Mouse (Mus musculus): ENCODE data around the gene Ssbp3. TPM values are rescaled to one million over a fixed set of nuclear protein-coding genes. Genes with fewer than 3 reads are reported as not detected.

The Ssbp3 gene
- total RNA-seq, 2 experiments from 2014 or later: 114 to 119 TPM

DNA sequence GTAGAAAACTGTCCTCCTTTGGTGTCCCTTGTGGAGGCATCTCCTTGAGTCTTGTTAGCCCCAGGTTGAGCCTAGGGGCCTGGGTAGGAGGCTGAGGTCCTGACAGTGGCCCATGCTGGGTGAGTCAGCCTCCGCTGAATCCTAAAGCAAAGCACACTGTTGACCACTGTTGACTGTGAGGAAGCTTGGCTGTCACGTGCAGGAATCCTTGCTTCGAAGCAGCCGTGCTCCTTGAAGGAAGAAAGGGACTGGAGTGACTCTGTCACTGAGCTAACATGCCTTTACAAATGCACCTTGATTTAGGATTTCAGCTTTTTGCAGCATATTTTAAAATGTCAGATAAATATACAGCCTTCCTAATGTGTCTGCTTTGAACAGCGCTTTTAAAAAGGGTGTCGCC, 64.8 kb downstream of the Ssbp3 start:
- intact Hi-C loops (cut with DNase I): no loop called here
- no peak for DNase-seq (ENCODE audit: extremely low spot score in 1 of 2, low spot score in 2 of 2)

DNA sequence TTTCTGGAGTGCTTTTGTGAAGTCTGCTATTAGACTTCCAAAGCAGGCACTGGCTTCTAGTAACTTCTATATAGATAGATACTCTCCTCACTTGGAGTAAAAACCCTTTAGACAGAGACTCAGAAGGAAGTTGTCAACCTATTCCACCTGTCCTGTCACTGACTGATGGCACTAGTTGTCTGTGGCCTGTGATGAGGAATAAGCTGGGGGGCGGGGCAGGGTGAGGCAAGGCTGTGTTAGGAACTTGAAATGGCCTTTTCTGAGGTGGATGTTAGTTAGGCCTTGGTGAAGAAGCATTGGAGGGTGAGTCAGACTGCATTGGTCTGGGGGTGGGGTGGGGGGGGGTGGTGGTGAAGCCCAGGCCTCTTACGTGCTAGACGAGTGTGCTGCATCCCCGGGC, 65.4 kb downstream of the Ssbp3 start:
- no peak for DNase-seq (ENCODE audit: extremely low spot score in 1 of 2, low spot score in 2 of 2)
- intact Hi-C loops (cut with DNase I): no loop called here

DNA sequence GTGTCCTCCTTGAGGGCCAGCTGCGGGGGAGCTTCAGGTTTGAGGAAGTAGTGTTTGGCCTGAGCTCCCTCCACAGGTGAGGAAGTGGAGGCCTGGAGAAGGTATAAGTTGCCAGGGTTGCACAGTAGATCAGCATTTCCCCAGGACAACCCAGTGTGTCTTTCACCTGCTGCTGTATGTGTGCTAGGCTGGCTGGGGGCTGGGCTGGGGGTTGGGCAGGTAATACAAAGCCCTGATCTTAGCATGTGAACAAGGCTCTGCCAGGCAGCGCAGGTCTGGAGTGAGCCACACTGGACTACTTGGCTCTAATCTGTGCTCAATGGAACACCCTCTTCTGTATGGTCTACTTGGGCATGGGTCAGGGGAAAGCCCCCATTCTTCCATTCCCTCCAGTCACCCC, 66.1 kb downstream of the Ssbp3 start:
- no peak for DNase-seq (ENCODE audit: extremely low spot score in 1 of 2, low spot score in 2 of 2)
- intact Hi-C loops (cut with DNase I): no loop called here

DNA sequence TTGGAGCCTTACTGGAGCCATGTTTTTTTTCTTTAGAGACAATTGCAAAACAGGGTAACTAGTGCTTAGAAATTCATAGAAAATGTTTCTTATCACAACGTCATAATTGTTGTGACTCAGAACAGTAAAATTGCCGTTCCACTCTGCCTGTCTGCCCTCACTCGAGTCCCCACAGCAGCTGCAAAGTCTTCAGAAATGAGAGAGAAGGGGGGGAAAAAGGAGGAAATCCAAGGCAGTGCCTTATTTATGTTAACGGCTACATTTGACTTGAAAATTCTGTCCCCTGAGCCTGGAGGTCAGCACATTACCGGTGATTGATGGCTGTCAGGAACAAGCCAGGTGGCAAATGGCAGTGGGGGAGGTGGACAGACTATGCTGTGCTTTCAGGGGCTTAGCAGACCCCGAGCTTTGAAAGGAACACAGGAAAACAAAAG, 66.7 kb downstream of the Ssbp3 start:
- DNase-seq (ENCODE audit: extremely low spot score in 1 of 2, low spot score in 2 of 2): no peak
- intact Hi-C loops (cut with DNase I): no loop called here

DNA sequence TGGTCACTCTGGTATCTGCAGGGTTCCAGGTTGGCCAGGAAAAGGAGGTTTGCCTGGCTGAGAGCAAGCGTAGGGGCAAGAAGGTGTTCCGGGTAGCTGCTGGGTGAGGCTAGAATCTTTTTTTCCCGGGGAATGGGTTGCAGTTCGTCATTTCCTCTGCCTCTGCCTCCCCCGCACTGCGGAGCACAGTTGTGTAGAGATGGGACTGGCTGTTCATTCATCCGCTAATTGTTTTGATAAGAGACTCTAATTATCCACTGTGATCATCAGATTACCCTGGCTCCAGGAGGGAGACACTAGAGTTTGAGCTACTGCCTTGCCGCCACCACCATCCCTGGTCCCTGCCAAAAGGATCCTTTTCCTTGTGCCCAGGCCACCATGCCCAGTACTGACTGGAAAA, 67.9 kb downstream of the Ssbp3 start:
- no peak for DNase-seq (ENCODE audit: extremely low spot score in 1 of 2, low spot score in 2 of 2)

DNA sequence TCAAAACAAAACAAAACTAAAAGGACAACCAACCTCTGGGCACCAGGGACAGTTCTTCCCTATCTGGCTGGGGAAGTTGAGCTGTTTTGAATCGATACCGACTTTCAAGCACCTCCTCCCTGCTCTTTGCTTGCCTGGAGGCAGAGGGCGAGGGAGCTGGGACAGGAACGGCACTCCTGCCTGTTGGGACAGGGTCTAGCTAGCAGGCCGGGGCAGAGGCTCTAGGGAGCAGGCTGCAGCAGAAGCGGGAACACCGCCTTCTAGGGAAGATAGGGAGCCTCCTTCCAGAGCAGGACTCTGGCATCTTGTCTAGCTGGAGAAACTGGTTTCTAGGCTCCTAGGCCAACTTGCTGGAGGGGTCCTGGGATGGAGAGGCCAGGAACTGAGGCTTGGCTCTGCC, 70.2 kb downstream of the Ssbp3 start:
- no peak for DNase-seq (ENCODE audit: extremely low spot score in 1 of 2, low spot score in 2 of 2)
- intact Hi-C loops (cut with DNase I): no loop called here

More for the DNA sequence above, 67.9 kb downstream of the Ssbp3 start:
- intact Hi-C loops (cut with DNase I): no loop called here

DNA sequence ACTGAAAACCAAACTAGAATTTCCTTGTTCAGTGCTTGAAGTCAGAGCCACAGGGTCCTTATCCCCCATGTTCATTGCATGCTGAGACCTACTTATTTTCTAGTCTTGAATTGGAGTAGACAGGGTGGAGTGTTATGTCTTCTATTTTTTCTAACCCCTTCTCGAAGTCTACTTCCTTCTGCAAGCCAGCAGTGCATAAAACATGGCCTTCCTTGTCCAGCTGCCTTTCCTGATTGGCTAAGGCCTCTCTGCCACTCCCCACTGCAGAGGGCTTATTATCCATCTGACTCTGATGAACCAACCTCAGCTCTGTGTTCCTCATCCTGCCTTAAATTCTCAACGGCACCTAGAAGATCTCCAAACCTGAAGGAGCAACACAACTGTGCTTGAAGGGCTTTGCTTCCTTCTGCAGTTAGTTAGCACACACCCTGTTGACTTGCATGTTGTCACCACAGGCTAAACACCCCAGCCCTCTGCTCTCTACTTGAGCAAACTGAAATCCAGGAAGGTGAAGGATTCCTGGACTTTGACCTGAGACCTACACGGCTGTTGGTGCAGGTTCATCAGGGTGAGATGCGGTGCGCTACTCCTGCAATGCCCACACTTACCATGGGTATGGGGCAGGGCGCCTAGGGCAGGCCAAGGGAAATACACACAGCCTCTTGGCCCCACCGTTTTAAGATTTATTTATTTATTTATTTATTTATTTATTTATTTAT, 71.0 kb downstream of the Ssbp3 start:
- intact Hi-C loops (cut with DNase I): no loop called here
- DNase-seq (ENCODE audit: extremely low spot score in 1 of 2, low spot score in 2 of 2): no peak

DNA sequence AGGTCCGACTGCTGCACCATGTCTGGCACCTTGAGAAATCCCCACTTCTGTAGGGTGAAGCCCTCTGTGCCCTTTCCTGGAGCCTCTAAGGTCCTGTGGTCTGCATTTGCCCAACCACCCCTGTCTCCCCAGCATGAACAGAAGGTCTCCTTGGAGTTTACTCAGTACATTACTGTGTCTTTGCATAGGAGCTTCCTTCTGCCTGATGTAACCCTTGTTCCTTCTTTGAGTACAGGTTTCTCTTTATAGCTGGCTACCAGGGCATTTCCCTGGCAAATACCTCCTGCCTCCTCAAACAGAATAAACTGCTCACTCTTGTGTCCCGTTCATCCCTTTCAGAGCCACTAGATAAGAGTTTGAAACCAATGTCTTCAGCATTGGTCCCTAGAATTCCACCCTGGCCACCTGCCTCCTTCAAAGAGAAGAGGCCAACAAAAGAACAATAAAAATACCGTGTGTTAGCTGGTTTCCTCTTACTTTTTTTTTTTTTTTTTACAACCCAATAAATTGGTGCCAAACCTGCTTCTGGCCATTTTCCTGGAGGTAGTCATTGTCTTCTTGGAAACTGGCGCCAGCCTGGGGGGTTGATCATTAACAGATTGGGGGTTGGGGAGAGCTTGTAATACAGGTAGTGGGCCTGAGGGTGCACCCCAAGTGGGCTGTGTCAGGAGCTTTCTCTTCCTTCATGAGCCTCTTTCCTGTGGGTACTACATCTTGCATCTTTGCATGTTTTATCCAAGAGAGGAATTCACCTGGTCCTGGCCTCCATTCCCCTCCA, 72.0 kb downstream of the Ssbp3 start:
- intact Hi-C loops (cut with DNase I): no loop called here
- no peak for DNase-seq (ENCODE audit: extremely low spot score in 1 of 2, low spot score in 2 of 2)

DNA sequence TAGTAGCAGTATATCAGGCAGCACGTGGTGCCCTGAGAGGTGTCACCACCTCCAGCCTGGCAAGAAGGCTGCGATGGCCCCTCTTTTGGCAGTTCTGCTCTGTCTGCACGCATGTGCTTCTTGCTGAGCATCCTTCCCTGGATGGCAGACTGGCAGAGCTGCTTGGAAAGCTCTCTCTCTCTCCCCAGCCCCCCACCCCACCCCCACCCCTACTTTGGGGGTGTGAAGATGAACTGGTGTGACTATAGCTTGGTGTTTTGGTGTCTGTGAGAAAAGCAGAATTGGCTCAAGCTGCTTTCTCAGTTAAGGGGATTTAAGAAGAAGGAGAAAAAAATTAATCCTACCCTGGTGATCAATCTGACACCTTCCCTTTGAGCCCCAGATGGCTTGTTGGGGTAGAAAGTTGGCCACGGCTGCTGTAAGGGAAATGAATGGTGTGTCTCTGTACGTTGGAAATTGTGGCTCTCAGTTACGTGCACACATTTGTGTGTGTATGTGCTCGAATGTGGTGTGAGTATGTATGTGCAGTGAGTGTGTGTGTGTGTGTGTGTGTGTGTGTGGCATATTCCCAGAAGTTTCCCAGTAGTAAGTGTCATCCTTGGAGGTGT, 73.5 kb downstream of the Ssbp3 start:
- intact Hi-C loops (cut with DNase I): no loop called here
- DNase-seq (ENCODE audit: extremely low spot score in 1 of 2, low spot score in 2 of 2): no peak

DNA sequence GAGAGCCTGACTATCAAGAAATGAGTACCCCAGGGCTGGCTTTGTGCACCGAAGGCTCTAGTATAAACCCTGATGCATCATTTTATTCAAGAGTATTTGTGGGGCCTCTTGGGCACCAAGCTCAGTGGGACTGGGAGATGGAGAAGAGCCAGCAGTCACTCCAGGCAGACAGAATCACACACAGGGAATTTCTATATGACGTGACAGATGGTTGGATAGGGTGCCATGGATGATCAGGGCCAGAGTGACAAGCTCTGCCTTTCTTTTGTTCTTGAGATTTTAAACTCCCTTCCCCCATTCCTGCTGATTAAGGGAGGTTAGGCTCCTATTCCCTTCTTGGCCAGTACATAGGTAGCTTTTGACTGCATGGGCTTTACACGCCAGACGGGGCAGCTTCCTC, 74.8 kb downstream of the Ssbp3 start:
- intact Hi-C loops (cut with DNase I): loop anchor here (5.0 kb wide), 1 partner anchor 73 kb away; the partner anchor contains the start of gene Ssbp3

DNA sequence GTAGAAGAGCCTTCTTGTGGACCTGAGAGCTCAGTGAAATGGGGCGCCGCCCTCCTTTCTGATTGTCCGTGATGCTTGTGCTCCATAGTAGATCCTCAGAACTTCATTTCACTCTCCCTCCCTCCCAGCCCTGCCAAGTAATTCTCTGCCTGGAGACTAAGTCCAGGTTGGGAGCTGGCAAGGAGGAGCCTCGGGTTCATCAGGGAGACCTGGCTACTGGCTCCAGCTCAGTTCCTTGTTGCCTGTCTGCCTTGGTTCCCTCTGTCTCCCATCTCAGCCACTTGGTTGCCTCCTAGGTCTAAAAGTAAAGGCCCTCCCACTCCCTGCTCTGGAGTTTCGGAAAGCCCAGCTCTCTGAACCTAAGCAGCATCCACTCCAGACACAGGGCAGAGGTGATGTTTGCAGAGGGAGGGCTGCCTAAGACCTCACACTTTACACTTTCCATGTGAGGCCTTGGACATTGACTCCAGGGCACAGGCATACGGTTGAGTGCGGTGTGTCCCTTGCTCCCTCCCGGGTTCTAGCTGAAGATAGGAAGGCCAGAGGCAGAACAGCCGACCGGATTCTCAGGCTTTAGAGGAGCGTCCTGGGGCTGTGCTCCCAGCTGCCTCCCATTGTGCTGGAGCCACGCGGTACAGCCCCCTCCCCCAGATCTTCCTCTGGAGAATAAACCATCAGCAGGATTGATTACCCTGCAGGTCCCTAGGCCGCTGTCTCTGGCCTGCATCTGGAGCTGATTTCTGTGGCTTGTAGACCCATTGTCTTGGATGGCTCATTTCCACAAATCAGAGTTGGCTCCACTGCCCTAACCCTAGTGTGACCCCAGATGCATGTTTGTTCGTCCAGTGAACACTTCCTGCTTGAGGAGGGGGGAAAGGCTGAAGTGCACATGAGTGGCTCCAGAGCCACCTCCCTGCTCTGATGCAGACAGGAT, 75.7 kb downstream of the Ssbp3 start:
- intact Hi-C loops (cut with DNase I): loop anchor here (5.0 kb wide), 1 partner anchor 74 kb away; the partner anchor contains the start of gene Ssbp3
- DNase-seq (ENCODE audit: extremely low spot score in 1 of 2, low spot score in 2 of 2): no peak

More for the DNA sequence above, 74.8 kb downstream of the Ssbp3 start:
- no peak for DNase-seq (ENCODE audit: extremely low spot score in 1 of 2, low spot score in 2 of 2)

DNA sequence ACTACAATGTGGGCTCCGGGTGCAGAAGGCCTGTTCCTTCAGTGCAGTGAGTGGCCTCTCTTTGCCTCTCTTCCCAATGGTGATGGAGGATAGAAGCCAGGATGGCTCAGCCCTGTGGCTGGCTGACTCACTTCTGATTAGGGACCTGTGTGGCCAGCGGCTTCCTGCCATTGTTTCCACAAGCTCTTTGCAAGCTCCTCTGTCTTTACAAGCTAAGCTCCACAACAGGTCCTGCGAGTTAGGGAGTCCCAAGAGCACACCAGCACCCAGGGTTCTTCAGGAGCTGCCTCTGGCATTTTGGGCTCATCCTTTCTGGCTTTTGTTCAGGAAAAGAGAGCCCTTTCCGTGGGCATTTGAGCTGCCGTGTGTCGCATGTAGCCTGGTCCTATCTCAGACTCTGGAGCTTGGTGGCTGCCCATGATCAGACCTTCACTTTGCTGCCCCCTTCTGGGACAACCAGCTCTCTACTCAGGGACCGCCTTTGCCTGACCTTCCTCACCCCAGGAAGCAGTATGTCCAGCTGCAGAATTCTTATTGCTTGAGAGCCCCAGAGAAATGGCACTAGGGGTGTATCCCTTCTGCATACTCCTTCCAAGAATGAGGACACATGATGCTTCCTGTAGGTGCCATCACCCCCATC, 77.3 kb downstream of the Ssbp3 start:
- intact Hi-C loops (cut with DNase I): loop anchor here (5.0 kb wide), 1 partner anchor 76 kb away; the partner anchor contains the start of gene Ssbp3
- peak in 1 of 2 experiments; percentile 79 for DNase-seq (ENCODE audit: extremely low spot score in 1 of 2, low spot score in 2 of 2)

DNA sequence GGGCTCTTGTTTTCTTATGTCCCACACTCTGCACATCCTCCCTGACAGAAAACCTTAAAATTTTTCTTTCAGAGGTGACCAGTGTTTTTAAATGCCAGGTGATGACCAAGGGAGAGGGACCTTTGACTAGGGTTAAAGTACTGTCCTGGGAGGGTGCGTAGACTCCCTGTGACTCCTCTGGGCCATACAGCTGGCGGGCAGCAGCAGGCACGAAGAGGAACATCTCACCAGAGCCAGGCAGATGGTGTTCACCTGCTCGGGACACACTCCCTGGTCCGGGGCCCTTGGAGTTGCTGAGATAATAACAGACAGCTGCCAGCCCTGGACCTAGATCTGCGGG, 78.4 kb downstream of the Ssbp3 start:
- intact Hi-C loops (cut with DNase I): loop anchor here (5.0 kb wide), 1 partner anchor 77 kb away; the partner anchor contains the start of gene Ssbp3
- DNase-seq (ENCODE audit: extremely low spot score in 1 of 2, low spot score in 2 of 2): no peak

DNA sequence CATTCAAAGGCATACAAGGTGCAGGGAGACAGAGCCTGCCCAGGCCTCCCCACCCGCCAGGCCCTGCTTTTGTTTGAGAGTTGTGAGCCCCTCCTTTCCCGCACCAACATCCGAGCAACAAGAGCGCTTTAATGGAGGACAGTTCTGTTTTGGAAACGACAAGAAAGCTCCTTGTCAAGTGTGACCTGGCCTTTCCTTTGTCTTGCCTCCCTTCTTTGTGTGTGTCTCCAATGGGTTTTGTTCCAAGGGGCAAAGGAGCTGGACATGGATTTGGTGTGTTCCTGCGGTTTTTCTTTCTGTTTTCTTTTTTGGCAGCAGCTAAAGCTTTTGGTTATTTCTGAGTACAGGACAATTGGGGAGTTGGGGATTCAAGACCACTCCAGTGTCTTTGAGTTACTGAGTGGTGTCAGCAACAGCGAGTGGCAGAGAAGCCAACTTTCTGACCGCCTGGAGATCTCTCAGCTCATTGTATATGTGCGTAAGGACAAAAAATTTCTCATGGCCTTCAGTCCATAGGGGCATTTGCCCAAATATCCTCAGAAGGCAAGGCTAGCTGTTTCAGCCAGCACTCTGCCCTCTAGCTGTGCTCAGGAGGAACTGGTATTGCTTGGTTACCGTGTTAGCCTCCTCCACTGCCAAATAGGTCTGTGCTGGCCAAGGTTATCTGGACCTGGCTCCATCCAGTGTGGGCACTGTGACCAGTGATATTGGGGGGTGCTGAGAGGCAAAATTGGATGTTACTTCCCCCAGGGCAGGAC, 78.9 kb downstream of the Ssbp3 start:
- intact Hi-C loops (cut with DNase I): loop anchor here (5.0 kb wide), 1 partner anchor 77 kb away; the partner anchor contains the start of gene Ssbp3
- DNase-seq (ENCODE audit: extremely low spot score in 1 of 2, low spot score in 2 of 2): no peak

DNA sequence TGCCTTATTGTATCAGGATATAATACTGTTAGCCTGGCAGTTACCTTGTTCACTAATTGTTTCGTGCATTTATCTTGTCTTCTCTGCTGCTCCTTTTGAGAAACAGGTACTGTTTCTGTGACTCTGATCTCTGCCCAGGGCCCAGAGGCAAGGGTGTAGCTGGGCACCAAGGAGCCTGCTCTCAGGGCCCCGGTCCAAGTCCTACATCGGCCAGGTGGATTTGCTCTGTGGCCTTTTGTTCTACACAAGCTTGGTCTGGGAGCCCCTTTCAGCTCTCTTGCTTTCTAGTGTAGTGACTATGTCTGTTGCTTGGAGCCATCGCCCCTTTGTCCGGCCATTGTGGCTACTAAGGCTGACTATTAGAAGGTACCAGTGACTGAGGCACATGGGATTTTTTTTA, 82.6 kb downstream of the Ssbp3 start:
- no peak for DNase-seq (ENCODE audit: extremely low spot score in 1 of 2, low spot score in 2 of 2)
- intact Hi-C loops (cut with DNase I): no loop called here

DNA sequence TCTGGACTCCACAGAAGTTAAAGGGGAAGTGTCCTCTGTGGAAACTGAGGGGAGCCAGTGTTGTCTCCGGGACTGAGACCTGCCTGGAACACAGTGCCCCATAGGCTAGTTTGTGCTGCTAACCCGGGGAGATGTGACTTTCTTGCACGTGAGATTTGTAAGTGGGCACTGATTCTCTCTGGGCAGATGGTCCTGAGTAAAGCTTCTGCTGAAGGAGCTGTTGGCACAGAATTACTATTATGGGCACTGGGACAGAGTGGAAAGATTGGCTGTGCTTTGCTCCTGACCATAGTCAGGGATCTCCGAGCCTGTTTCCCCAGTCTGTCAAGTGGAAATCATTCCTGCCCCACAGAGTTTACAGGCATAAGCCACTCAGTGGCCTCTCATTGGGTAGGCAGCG, 83.8 kb downstream of the Ssbp3 start:
- intact Hi-C loops (cut with DNase I): no loop called here
- no peak for DNase-seq (ENCODE audit: extremely low spot score in 1 of 2, low spot score in 2 of 2)

DNA sequence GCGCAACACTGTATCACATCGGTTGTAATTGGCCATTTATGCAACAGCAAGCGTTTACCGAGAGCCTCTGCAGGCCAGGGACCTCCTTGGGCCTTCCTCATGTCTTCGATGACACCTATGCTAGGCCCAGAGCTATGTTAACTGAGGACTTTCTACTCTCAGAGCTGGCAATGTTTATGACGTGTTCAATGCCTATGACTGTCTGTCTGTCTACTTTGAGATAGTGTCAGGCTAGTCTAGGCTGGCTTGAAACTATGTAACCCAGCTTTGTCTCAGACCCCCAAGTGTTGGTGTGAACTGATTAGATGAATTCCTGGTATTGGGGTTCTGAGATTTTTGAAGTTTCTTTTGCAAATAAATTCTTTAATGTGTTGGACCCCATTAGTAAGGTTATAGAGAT, 84.6 kb downstream of the Ssbp3 start:
- intact Hi-C loops (cut with DNase I): no loop called here
- DNase-seq (ENCODE audit: extremely low spot score in 1 of 2, low spot score in 2 of 2): no peak

DNA sequence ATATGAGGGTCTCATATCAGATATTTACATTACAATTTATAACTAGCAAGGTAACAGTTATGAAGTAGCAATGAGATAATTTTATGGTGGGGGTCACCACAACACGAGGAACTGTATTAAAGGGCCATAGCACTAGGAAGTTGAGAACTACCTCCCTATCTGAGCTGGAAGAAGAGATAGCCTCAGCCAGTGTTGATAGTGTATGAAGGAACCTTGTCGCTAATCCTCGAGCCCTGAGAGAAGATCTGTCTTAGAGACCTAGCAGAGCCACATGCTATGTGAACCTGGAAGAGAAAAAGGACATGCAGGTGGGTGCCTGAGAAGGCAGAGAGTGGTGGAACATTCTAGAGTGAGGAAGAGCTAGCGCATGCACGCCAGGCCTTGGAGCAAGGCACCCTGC, 85.0 kb downstream of the Ssbp3 start:
- intact Hi-C loops (cut with DNase I): no loop called here
- DNase-seq (ENCODE audit: extremely low spot score in 1 of 2, low spot score in 2 of 2): no peak

Data from left cerebral cortex, postnatal 10 days (tissue).